Mouse (Mus musculus) erythroblast, embryonic 14.5 days (primary cell): ENCODE measurements around the gene 1700013F07Rik.

ENCODE experiments used
- GATA1 ChIP-seq: IDR thresholded peaks from 2 replicates; pipeline ENCODE4 v1.6.1; 2012; ENCODE audit warnings: low read length, inconsistent platforms, mixed read lengths
- TAL1 ChIP-seq: IDR thresholded peaks from 3 replicates; pipeline ENCODE4 v1.6.1; 2012; ENCODE audit warnings: low read length, inconsistent platforms, mixed read lengths

- TF ChIP-seq TAL1 (no peak), GATA1 (no peak)
Observed at GRCm38 (mm10) chr3:108510716-108511483, 23.1 kb upstream of the 1700013F07Rik start.
